Mouse (Mus musculus) myocyte (in vitro differentiated cells): ENCODE results near the gene Meaf6.

Source experiments
- CEBPB ChIP-seq: IDR thresholded peaks from 2 replicates; pipeline ENCODE4 v1.6.1; 2011; ENCODE audit warnings: mild to moderate bottlenecking, moderate library complexity; ENCODE audit not compliant: poor library complexity, insufficient read depth, severe bottlenecking
- MAX ChIP-seq: IDR thresholded peaks from one replicate; pipeline ENCODE4 v1.6.1; 2011; ENCODE audit warnings: low read depth, mild to moderate bottlenecking, control low read depth
- MYOD1 ChIP-seq, 3 experiments: IDR thresholded peaks; one replicate each; pipeline ENCODE4 v1.6.1; 2011; ENCODE audit warnings: control low read depth in 2 of 3, low read depth in 2 of 3, mild to moderate bottlenecking in 2 of 3, moderate library complexity in 1 of 3; ENCODE audit not compliant: insufficient read length in 2 of 3, control insufficient read depth in 1 of 3
- MYOG ChIP-seq, 3 experiments: IDR thresholded peaks; one replicate each; pipeline ENCODE4 v1.6.1; 2011; ENCODE audit warnings: control low read depth in 2 of 3, low read depth in 2 of 3, mild to moderate bottlenecking in 2 of 3; ENCODE audit not compliant: insufficient read length in 2 of 3, control insufficient read depth in 1 of 3, insufficient read depth in 1 of 3
- POLR2A ChIP-seq: IDR thresholded peaks from one replicate; pipeline ENCODE4 v1.6.1; 2011; ENCODE audit warnings: low read depth, mild to moderate bottlenecking, control low read depth, moderate library complexity; ENCODE audit not compliant: insufficient read length
- POLR2AphosphoS2 ChIP-seq: IDR thresholded peaks from one replicate; pipeline ENCODE4 v1.6.1; 2011; ENCODE audit warnings: low read depth, control low read depth; ENCODE audit not compliant: insufficient read length

DNA sequence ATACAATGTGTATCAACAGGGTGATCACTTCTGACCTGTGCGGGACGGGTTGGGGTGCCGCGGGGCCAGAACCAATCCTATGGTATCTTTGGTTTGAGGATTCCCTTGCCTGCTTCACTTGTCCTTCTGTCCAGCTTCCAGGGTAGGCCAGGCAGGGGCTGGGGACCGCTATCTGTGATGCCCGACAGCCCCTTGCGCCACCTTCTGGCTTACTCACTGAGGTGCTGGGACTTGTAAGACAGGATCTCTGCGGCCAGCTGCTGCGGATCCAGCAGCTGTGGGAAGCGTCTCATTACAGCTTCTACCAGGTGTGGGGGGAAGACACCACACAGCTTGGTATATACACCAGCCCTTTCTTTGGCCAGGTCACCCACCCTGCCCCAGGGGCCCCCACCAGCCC lies 34.1 kb downstream of the Meaf6 start:
- TF ChIP-seq POLR2AphosphoS2 (no peak), POLR2A (no peak), MYOG (IDR thresholded peaks at IDR 0.05; ENCODE audit: control insufficient read depth in 1 of 3, insufficient read depth in 1 of 3, insufficient read length in 2 of 3, low read depth in 2 of 3) (no peak), MAX (no peak), MYOD1 (IDR thresholded peaks at IDR 0.05; ENCODE audit: control insufficient read depth in 1 of 3, insufficient read length in 2 of 3, low read depth in 2 of 3) (no peak), CEBPB (no peak)
